Mouse (Mus musculus) lung, embryonic 14.5 days (tissue): Measurements from ENCODE around the gene Myrfl. TPM values are rescaled to one million over a fixed set of nuclear protein-coding genes. Genes with fewer than 3 reads are reported as not detected.

Experiments used
- ATAC-seq: fragments of 200-750 bp; cut with Nextera tagmentation; 2 replicates; pipeline ENCODE4 v1.8.0; 2017; ENCODE audit warnings: mild to moderate bottlenecking, moderate TSS enrichment, moderate library complexity; ENCODE audit not compliant: insufficient read depth
- DNase-seq: peaks from one replicate; pipeline ENCODE4 v3.0.0-alpha.2; 2015
- H3K27ac ChIP-seq: fragments of 300-500 bp; sonication (generic); 2 replicates; pipeline ENCODE4 v1.5.1; 2014; ENCODE audit warnings: low read depth, mild to moderate bottlenecking, moderate library complexity
- H3K27me3 ChIP-seq: fragments of 300-500 bp; sonication (generic); 2 replicates; pipeline ENCODE4 v1.6.1; 2014; ENCODE audit warnings: low read length, control low read depth; ENCODE audit not compliant: insufficient read depth
- H3K36me3 ChIP-seq: fragments of 300-500 bp; sonication (generic); 2 replicates; pipeline ENCODE4 v1.6.1; 2014; ENCODE audit warnings: control low read depth; ENCODE audit not compliant: insufficient read depth
- H3K4me1 ChIP-seq: fragments of 300-500 bp; sonication (generic); 2 replicates; pipeline ENCODE4 v1.6.1; 2014; ENCODE audit warnings: antibody characterized with exemption, control low read depth; ENCODE audit not compliant: insufficient read depth
- H3K4me2 ChIP-seq: fragments of 300-500 bp; sonication (generic); 2 replicates; pipeline ENCODE4 v1.6.1; 2014; ENCODE audit warnings: mild to moderate bottlenecking
- H3K4me3 ChIP-seq: fragments of 300-500 bp; sonication (generic); 2 replicates; pipeline ENCODE4 v1.5.1; 2014; ENCODE audit warnings: low read depth, low read length
- H3K9ac ChIP-seq: fragments of 300-500 bp; sonication (generic); 2 replicates; pipeline ENCODE4 v1.6.1; 2014
- H3K9me3 ChIP-seq: fragments of 300-500 bp; sonication (generic); 2 replicates; pipeline ENCODE4 v1.6.1; 2016; ENCODE audit warnings: low read depth, low read length, control low read depth
- CTCF ChIP-seq: IDR thresholded peaks from 2 replicates; pipeline ENCODE4 v1.5.1; 2016; ENCODE audit warnings: antibody characterized with exemption, low read depth
- WGBS: fragments of 180-500 bp; shearing (Covaris S2); extraction: QIAGEN DNeasy Blood & Tissue Kit; methylation state at CpG from one replicate; pipeline ENCODE4 v1.1.7; 2014; 5-methylcytosine and 5-hydroxymethylcytosine counted together
- polyA plus RNA-seq: library from polyadenylated mRNA; unstranded; fragments of >200 nt; fragmentation: Nextera tagmentation; extraction: Ambion mirVana; gene quantifications from 2 replicates; pipeline ENCODE4 v1.2.1, GENCODE M21; 2014

Gene Myrfl
- polyA plus RNA-seq, 1 experiment from 2014 or later: not detected

DNA sequence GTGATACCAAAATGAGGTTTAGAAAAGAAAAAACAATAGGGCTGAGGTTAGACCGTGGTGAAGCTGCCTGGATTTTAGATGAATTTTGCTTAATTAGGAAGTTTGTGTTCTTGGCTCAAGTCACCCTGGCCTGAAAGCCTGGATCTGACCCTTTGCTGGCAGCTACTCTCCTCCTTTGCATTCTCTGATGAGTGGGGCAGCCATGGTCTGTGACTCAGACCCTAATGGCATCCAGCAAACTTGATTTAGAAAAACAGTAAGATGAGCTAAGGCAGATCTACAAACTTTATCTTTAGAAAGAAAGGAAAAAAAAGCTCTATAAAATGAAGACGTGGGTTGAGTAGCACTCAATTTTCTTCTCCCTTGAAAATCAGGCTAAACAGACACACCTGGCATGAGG is 154.0 kb downstream of the Myrfl start:
- no peak for TF ChIP-seq CTCF
- DNase-seq (no peak), ATAC-seq (no peak)
- H3K36me3 ChIP-seq: no peaks in the 10 kb centered on the region
- no peaks in the 10 kb centered on the region for H3K27me3 ChIP-seq
- H3K4me2 ChIP-seq: no peak overlapping the region
- H3K4me1 ChIP-seq: no peaks in the 10 kb centered on the region
- H3K9ac ChIP-seq: no peak overlapping the region
- 64% methylated on average over 2 of the region's 2 CpGs for WGBS
- H3K9me3 ChIP-seq: no peaks in the 10 kb centered on the region
- no peak overlapping the region for H3K27ac ChIP-seq
- no peak overlapping the region for H3K4me3 ChIP-seq

DNA sequence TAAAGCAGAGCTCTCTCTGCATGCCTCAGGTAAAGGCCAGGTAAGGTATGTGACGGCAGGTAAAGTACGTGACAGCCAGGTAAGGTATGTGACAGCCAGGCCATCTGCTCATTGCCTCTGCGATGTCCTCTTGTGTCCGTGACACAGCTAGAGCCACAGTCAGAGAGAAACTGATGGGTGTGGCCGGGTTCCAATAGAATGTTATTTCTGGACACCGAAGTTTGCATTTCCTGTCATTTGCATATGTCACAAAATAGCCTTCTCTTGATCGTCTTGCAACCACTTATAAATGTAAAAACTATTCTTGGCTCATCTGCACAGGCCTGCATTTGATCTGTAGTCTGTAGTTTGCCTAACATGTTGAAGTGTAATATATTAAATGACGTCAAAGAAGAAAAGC is 154.5 kb downstream of the Myrfl start:
- H3K4me2 ChIP-seq: no peak overlapping the region
- no peak overlapping the region for H3K27ac ChIP-seq
- no peak for TF ChIP-seq CTCF
- H3K9me3 ChIP-seq: no peaks in the 10 kb centered on the region
- H3K4me1 ChIP-seq: no peaks in the 10 kb centered on the region
- H3K36me3 ChIP-seq: no peaks in the 10 kb centered on the region
- ATAC-seq (no peak), DNase-seq (no peak)
- H3K27me3 ChIP-seq: no peaks in the 10 kb centered on the region
- H3K4me3 ChIP-seq: no peak overlapping the region
- 81% methylated on average over 8 of the region's 8 CpGs for WGBS
- H3K9ac ChIP-seq: no peak overlapping the region

DNA sequence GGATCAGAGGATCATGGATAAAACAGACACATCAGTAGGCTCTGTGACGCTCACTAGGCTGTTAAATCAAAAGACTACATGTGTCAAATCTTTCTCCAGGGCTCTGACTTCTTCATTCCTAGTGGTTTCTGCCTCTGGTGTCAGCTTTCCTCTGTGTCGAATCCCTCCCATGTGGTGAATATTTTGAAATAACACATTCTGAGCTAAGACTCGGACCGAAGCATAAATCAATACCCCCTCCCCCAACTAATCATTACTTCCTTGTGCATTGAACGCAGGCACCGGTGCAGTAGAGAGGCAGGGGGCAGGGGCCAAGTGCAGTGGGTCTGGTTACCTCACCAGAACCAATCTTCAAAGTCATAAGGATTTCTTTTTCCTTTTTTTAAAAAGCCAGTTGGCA is 155.4 kb downstream of the Myrfl start:
- ATAC-seq (no peak), DNase-seq (no peak)
- no peaks in the 10 kb centered on the region for H3K4me1 ChIP-seq
- no peak overlapping the region for H3K4me3 ChIP-seq
- H3K27ac ChIP-seq: no peak overlapping the region
- no peak overlapping the region for H3K4me2 ChIP-seq
- no peak overlapping the region for H3K9ac ChIP-seq
- no peak for TF ChIP-seq CTCF
- no peaks in the 10 kb centered on the region for H3K36me3 ChIP-seq
- no peaks in the 10 kb centered on the region for H3K27me3 ChIP-seq
- WGBS: 49% methylated on average over 6 of the region's 6 CpGs
- no peaks in the 10 kb centered on the region for H3K9me3 ChIP-seq

DNA sequence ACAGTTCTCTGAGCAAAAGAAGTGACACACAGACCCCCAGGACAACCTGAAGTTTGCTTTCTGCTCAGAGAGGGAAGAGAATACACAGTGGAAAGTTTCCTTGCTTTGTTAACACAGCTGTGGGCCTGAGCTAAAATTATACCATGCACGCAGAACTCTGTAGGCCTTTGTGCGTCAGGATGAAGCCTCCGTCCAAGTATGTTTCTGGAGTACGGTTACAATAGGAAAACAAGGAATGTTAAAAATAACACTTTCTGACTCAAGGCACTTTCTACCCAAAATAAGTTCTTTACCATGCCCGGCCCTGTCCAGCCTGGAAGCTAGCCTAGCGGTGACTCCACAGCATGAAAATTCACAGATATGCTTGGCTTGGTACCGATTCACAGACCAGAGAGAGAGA is 156.6 kb downstream of the Myrfl start:
- H3K4me3 ChIP-seq: no peak overlapping the region
- 61% methylated on average over 7 of the region's 7 CpGs for WGBS
- no peak for TF ChIP-seq CTCF

DNA sequence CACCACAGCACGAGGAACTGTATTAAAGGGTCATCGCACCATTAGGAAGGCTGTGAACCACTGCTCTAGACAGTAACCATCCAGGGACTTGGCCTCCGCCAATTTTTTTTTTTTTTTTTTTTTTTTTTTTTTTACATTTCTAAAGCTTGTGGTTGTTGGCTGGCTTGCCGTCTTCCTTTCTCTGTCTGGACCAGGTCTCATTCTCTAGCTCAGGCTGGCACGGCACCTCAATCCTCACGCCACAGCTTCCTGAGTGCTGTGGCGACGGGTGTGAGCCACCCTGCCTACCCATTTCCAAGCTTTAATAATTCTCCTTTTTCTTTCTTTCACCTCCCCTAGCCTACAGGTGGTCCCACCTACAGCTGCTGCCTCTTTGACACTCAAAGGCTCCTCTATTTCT is 158.2 kb downstream of the Myrfl start:
- no peaks in the 10 kb centered on the region for H3K27me3 ChIP-seq
- H3K36me3 ChIP-seq: no peaks in the 10 kb centered on the region
- no peak overlapping the region for H3K4me3 ChIP-seq
- H3K9ac ChIP-seq: no peak overlapping the region
- no peak for ATAC-seq
- no peak overlapping the region for H3K4me2 ChIP-seq
- WGBS: 84% methylated on average over 8 of the region's 8 CpGs
- TF ChIP-seq CTCF: no peak
- no peak overlapping the region for H3K27ac ChIP-seq
- H3K9me3 ChIP-seq: no peaks in the 10 kb centered on the region
- no peaks in the 10 kb centered on the region for H3K4me1 ChIP-seq
- DNase-seq: no peak

More for the DNA sequence above, 156.6 kb downstream of the Myrfl start:
- DNase-seq: no peak
- Histone ChIP-seq H3K36me3 (no peaks in the 10 kb centered on the region), H3K4me2 (no peak overlapping the region), H3K27ac (no peak overlapping the region; the same call in 1 of the 2 replicates), H3K9ac (no peak overlapping the region), H3K27me3 (no peaks in the 10 kb centered on the region), H3K4me1 (no peaks in the 10 kb centered on the region), H3K9me3 (no peaks in the 10 kb centered on the region)
- ATAC-seq: no peak

DNA sequence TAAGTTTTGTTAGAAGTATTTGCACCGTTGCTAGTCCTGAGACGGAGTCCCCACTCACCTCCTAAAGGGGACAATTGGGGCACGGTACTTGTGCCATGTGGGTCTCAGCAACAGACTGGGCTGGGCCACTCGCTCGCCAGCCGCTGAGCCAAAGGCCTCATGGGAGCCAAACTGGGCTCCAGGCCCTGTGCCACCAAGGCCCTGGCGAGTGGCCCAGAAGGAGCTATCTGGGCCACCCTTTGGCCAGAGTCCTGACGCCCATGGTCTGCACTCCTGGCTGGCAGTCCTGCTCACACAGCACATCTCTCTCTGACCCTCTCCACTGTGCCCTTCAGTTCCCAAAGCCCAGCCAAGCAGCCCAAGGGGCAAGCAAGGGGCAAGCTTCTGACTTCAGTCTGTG is 161.1 kb downstream of the Myrfl start:
- no peaks in the 10 kb centered on the region for H3K27me3 ChIP-seq
- DNase-seq: no peak
- no peak overlapping the region for H3K4me2 ChIP-seq
- no peak overlapping the region for H3K4me3 ChIP-seq
- H3K36me3 ChIP-seq: no peaks in the 10 kb centered on the region
- H3K27ac ChIP-seq: no peak overlapping the region
- no peak for ATAC-seq
- H3K9ac ChIP-seq: no peak overlapping the region
- TF ChIP-seq CTCF: no peak
- 75% methylated on average over 8 of the region's 8 CpGs for WGBS
- H3K9me3 ChIP-seq: no peaks in the 10 kb centered on the region
- no peaks in the 10 kb centered on the region for H3K4me1 ChIP-seq

DNA sequence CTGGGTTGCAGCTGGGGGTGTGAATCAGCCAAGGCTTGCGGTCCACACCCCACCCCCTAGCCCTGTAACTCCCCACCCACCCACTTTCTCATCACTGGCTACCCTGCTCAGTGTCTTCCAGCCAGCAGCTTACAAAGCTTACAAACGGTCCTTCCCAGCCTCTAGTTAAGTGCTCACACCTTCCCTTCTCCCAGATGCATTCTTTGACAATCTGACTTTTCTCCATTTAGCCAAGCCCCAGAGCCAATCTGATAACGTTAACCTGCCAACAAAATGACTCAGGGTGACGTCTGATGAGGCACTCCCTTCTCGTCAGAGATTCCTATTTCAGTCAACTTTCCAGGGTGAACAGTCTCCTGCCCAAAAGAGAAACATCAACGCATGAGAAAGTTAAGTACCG is 163.1 kb downstream of the Myrfl start:
- Histone ChIP-seq H3K4me1 (no peaks in the 10 kb centered on the region), H3K4me3 (no peak overlapping the region), H3K36me3 (no peaks in the 10 kb centered on the region), H3K9ac (no peak overlapping the region), H3K27me3 (no peaks in the 10 kb centered on the region), H3K9me3 (no peaks in the 10 kb centered on the region), H3K27ac (no peak overlapping the region), H3K4me2 (no peak overlapping the region)
- DNase-seq (no peak), ATAC-seq (no peak)
- WGBS: 54% methylated on average over 7 of the region's 7 CpGs
- TF ChIP-seq CTCF: no peak
